27 mouse cellular contexts compared by ENCODE assay signal in genomic region chr1:43193423-43193822, GRCm38 (mm10). TPM values are rescaled to one million over a fixed set of nuclear protein-coding genes. Genes with fewer than 3 reads are reported as not detected.
DNase-seq lines count a peak whose midpoint lies in the region; ATAC-seq lines count a peak whose summit lies in the region.
"Had no signal": no experiment of that assay in that cellular context is flagged by ENCODE, and none has a peak within 500 bp of the region (broad histone marks: within the 10 kb centered on the region; RNA-seq: fewer than 3 reads in every experiment).

No protein-coding gene starts in this region.

- no peaks in the 10 kb centered on the region for H3K36me3 ChIP-seq in heart, embryonic 11.5 days (ENCODE audit: control insufficient read depth, insufficient read depth, low read length)
- H3K36me3 ChIP-seq in heart, embryonic 13.5 days, result no peaks in the 10 kb centered on the region
- no peaks in the 10 kb centered on the region for H3K36me3 ChIP-seq in heart, embryonic 16.5 days (ENCODE audit: control insufficient read depth, insufficient read depth)
- no peaks in the 10 kb centered on the region for H3K36me3 ChIP-seq in kidney, embryonic 15.5 days
- H3K36me3 ChIP-seq: embryonic facial prominence, embryonic 10.5 days; embryonic facial prominence, embryonic 13.5 days; forebrain, embryonic 12.5 days; forebrain, embryonic 15.5 days had no signal

- H3K4me1 ChIP-seq in heart, embryonic 11.5 days (ENCODE audit: control insufficient read depth, insufficient read depth, low read length), result peaks cover 12% of the 10 kb centered on the region; the same call in 1 of the 2 replicates
- peaks cover 36% of the 10 kb centered on the region for H3K4me1 ChIP-seq in heart, embryonic 13.5 days
- peaks cover 15% of the 10 kb centered on the region for H3K4me1 ChIP-seq in heart, embryonic 16.5 days (ENCODE audit: control insufficient read depth, insufficient read depth, low read length)
- H3K4me1 ChIP-seq in kidney, embryonic 15.5 days, result peaks cover 21% of the 10 kb centered on the region
- H3K4me1 ChIP-seq: embryonic facial prominence, embryonic 13.5 days; forebrain, embryonic 12.5 days; forebrain, embryonic 15.5 days had no signal

- no peak overlapping the region for H3K9ac ChIP-seq in heart, embryonic 11.5 days (ENCODE audit: low read depth, low read length)
- 0 out of 2 replicates have a peak overlapping the region, but pooled peaks have one; percentile 77 for H3K9ac ChIP-seq in heart, embryonic 13.5 days
- H3K9ac ChIP-seq in heart, embryonic 16.5 days (ENCODE audit: low read length), result peak overlapping the region; percentile 77
- no peak overlapping the region for H3K9ac ChIP-seq in kidney, embryonic 15.5 days
- H3K9ac ChIP-seq: embryonic facial prominence, embryonic 13.5 days; forebrain, embryonic 12.5 days; forebrain, embryonic 15.5 days; hindbrain, embryonic 14.5 days had no signal

- no peaks in the 10 kb centered on the region for H3K9me3 ChIP-seq in heart, embryonic 11.5 days (replicated peaks; ENCODE audit: control insufficient read depth, low read length)
- H3K9me3 ChIP-seq in heart, embryonic 13.5 days, result no peaks in the 10 kb centered on the region
- no peaks in the 10 kb centered on the region for H3K9me3 ChIP-seq in heart, embryonic 16.5 days (replicated peaks; ENCODE audit: control insufficient read depth, low read length)
- H3K9me3 ChIP-seq in kidney, embryonic 15.5 days (replicated peaks), result no peaks in the 10 kb centered on the region
- H3K9me3 ChIP-seq: embryonic facial prominence, embryonic 10.5 days; embryonic facial prominence, embryonic 13.5 days; forebrain, embryonic 12.5 days; forebrain, embryonic 15.5 days had no signal

- peak; percentile 76 for DNase-seq in heart, adult 11 months
- no peak for DNase-seq in heart, postnatal 4 days
- DNase-seq in heart, adult 8-10 months (ENCODE audit: low spot score), result no peak
- DNase-seq in kidney, postnatal 10 days, result no peak
- DNase-seq: adrenal gland, adult 8-10 months; adrenal gland, postnatal 25 days; cerebellum, adult 11-12 months; cerebellum, adult 8-10 months; cerebellum, postnatal 10 days; cerebellum, postnatal 36 days; embryo, embryonic 11 days; gastrocnemius, postnatal 25 days; kidney, adult 11 months; kidney, adult 8-10 months had no signal

- 79% methylated on average over 6 of the region's 6 CpGs for WGBS in heart, embryonic 11.5 days (ENCODE audit: insufficient replicate concordance)
- 81% methylated on average over 6 of the region's 6 CpGs for WGBS in heart, embryonic 13.5 days
- WGBS in heart, embryonic 16.5 days, result 69% methylated on average over 6 of the region's 6 CpGs
- 92% methylated on average over 6 of the region's 6 CpGs for WGBS in kidney, embryonic 15.5 days

- H3K27ac ChIP-seq in heart, embryonic 11.5 days (ENCODE audit: low read depth, low read length), result no peak overlapping the region
- H3K27ac ChIP-seq in heart, embryonic 13.5 days (replicated peaks), result 0 out of 2 replicates have a peak overlapping the region, but pooled peaks have one; percentile 8
- H3K27ac ChIP-seq in heart, embryonic 16.5 days (ENCODE audit: low read length), result peak overlapping the region; percentile 87
- H3K27ac ChIP-seq in kidney, embryonic 15.5 days, result peak overlapping the region; percentile 27; the same call in 1 of the 2 replicates
- H3K27ac ChIP-seq: embryonic facial prominence, embryonic 10.5 days; embryonic facial prominence, embryonic 13.5 days; forebrain, embryonic 12.5 days; forebrain, embryonic 15.5 days; hindbrain, embryonic 14.5 days; hindbrain, postnatal 0 days had no signal

- no peak overlapping the region for H3K4me2 ChIP-seq in heart, embryonic 11.5 days
- H3K4me2 ChIP-seq in heart, embryonic 13.5 days, result peak overlapping the region; percentile 55
- H3K4me2 ChIP-seq in heart, embryonic 16.5 days (ENCODE audit: low read depth, low read length), result peak overlapping the region; percentile 60
- H3K4me2 ChIP-seq in kidney, embryonic 15.5 days, result no peak overlapping the region
- H3K4me2 ChIP-seq: embryonic facial prominence, embryonic 13.5 days; forebrain, embryonic 12.5 days; forebrain, embryonic 15.5 days; hindbrain, embryonic 14.5 days had no signal

- ATAC-seq in heart, embryonic 11.5 days (replicated peaks; ENCODE audit: insufficient number of reproducible peaks, low FRiP score, low TSS enrichment), result no peak
- no peak for ATAC-seq in heart, embryonic 13.5 days (ENCODE audit: extremely low read depth, insufficient number of reproducible peaks, low FRiP score, low TSS enrichment)
- ATAC-seq in heart, embryonic 16.5 days (replicated peaks; ENCODE audit: extremely low read depth, insufficient read depth, low FRiP score), result no peak
- no peak for ATAC-seq in kidney, embryonic 15.5 days (replicated peaks; ENCODE audit: low FRiP score)
- ATAC-seq: activated CD4-positive, CD25-positive, alpha-beta regulatory T cell, adult 4 months; forebrain, embryonic 15.5 days; hindbrain, postnatal 0 days; inflammation-experienced regulatory T-cells, adult 6 months had no signal

- no peak overlapping the region for H3K4me3 ChIP-seq in heart, embryonic 11.5 days (ENCODE audit: low read depth, low read length)
- peak overlapping the region; percentile 49 for H3K4me3 ChIP-seq in heart, embryonic 13.5 days
- H3K4me3 ChIP-seq in heart, embryonic 16.5 days (ENCODE audit: low read length), result peak overlapping the region; percentile 59
- no peak overlapping the region for H3K4me3 ChIP-seq in kidney, embryonic 15.5 days (replicated peaks)
- H3K4me3 ChIP-seq: embryonic facial prominence, embryonic 10.5 days; embryonic facial prominence, embryonic 13.5 days; erythroblast, embryonic 14.5 days; forebrain, embryonic 12.5 days; forebrain, embryonic 15.5 days had no signal

- no peaks in the 10 kb centered on the region for H3K27me3 ChIP-seq in heart, embryonic 11.5 days (ENCODE audit: control insufficient read depth, insufficient read depth, low read length)
- H3K27me3 ChIP-seq in heart, embryonic 13.5 days (replicated peaks), result no peaks in the 10 kb centered on the region
- H3K27me3 ChIP-seq in heart, embryonic 16.5 days (ENCODE audit: control insufficient read depth, insufficient read depth, low read length), result no peaks in the 10 kb centered on the region
- H3K27me3 ChIP-seq in kidney, embryonic 15.5 days, result no peaks in the 10 kb centered on the region
- H3K27me3 ChIP-seq: embryonic facial prominence, embryonic 13.5 days; forebrain, embryonic 15.5 days had no signal

RNA-seq across cellular contexts. Expression of gene Fhl2, which starts 3.4 kb away (rescaled TPM):
- polyA plus RNA-seq in heart, embryonic 11.5 days (2014; fragmentation: Nextera tagmentation; extraction: Ambion mirVana), result 181 and 186 TPM in 2 replicates
- polyA plus RNA-seq in heart, embryonic 13.5 days (2015; fragmentation: Nextera tagmentation; extraction: Ambion mirVana), result 228 and 259 TPM in 2 replicates
- 1,000 to 10,000 TPM; 1,103 to 1,257 TPM for total RNA-seq in heart, postnatal 4 days (2021)
- polyA plus RNA-seq in heart, embryonic 16.5 days (2015; fragmentation: Nextera tagmentation; extraction: Ambion mirVana), result 426 and 443 TPM in 2 replicates
- total RNA-seq in heart, adult 8-10 months (2022), result 1,000 to 10,000 TPM; 1,741 to 2,078 (median 1,948) TPM
- polyA plus RNA-seq in kidney, embryonic 15.5 days (2015; fragmentation: Nextera tagmentation; extraction: Ambion mirVana), result 90.7 and 92.4 TPM in 2 replicates
- polyA plus RNA-seq: erythroblast, embryonic 14.5 days had no signal

Comparison
In these comparisons a context has a peak if more than half of its experiments do, and no peak if none do; other contexts are left out.
1. H3K4me2 ChIP-seq: peak in heart, embryonic 13.5 days (single experiment) and heart, embryonic 16.5 days (single experiment); none in heart, embryonic 11.5 days (single experiment) and kidney, embryonic 15.5 days (single experiment).
2. H3K4me3 ChIP-seq: peak in heart, embryonic 13.5 days (single experiment) and heart, embryonic 16.5 days (single experiment); none in heart, embryonic 11.5 days (single experiment) and kidney, embryonic 15.5 days (single experiment).
3. H3K9ac ChIP-seq: peak in heart, embryonic 13.5 days (single experiment) and heart, embryonic 16.5 days (single experiment); none in heart, embryonic 11.5 days (single experiment) and kidney, embryonic 15.5 days (single experiment).